In the genomic region with DNA sequence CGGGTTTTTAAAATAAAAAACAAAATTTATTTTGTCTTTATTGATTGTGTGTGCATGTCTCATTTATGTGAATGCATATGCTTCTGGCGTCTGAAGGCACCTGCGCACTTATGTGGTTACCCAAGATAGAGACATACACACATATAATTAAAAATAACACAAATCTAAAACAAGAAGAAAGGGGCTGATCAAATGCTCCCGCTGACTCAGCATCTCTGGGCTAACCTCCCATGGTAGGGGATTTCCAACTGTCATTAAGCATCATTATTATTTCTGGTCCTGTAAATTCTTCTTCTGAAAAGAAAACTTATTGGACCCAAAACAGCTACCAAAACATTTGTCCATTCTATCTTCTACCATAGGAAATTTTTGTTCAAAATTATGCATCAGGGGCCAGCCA, we compare ENCODE assay signal across 17 mouse cellular contexts. TPM values are rescaled to one million over a fixed set of nuclear protein-coding genes. Genes with fewer than 3 reads are reported as not detected.
"Had no signal": no experiment of that assay in that cellular context is flagged by ENCODE, and none has a peak within 500 bp of the region (broad histone marks: within the 10 kb centered on the region; RNA-seq: fewer than 3 reads in every experiment).

No protein-coding gene starts in this region.

- H3K27me3 ChIP-seq: lung, embryonic 15.5 days; megakaryocyte, embryonic 14.5 days; midbrain, embryonic 13.5 days; midbrain, embryonic 15.5 days; neural tube, embryonic 12.5 days; stomach, embryonic 15.5 days had no signal

- DNase-seq: lung, adult 2 months; lung, postnatal 14 days; lung, postnatal 36 days; right cerebral cortex, postnatal 14 days; thymus, adult 2 months; thymus, postnatal 25 days; thymus, postnatal 4 days had no signal

- H3K4me2 ChIP-seq: lung, embryonic 15.5 days; midbrain, embryonic 11.5 days; midbrain, embryonic 13.5 days; midbrain, embryonic 15.5 days; neural tube, embryonic 12.5 days; stomach, embryonic 15.5 days had no signal

- ATAC-seq: lung, postnatal 0 days; midbrain, embryonic 13.5 days; midbrain, embryonic 15.5 days had no signal

- H3K27ac ChIP-seq: lung, embryonic 15.5 days; macrophage; midbrain, embryonic 13.5 days; midbrain, embryonic 15.5 days; neural tube, embryonic 12.5 days; stomach, embryonic 15.5 days; stomach, postnatal 0 days had no signal

- H3K4me3 ChIP-seq: lung, embryonic 15.5 days; megakaryocyte, embryonic 14.5 days; midbrain, embryonic 13.5 days; midbrain, embryonic 15.5 days; neural tube, embryonic 12.5 days; stomach, embryonic 15.5 days had no signal

- H3K9ac ChIP-seq: lung, embryonic 15.5 days; midbrain, embryonic 13.5 days; midbrain, embryonic 15.5 days; neural tube, embryonic 12.5 days; stomach, embryonic 15.5 days had no signal

- H3K9me3 ChIP-seq: lung, embryonic 15.5 days; megakaryocyte, embryonic 14.5 days; midbrain, embryonic 13.5 days; midbrain, embryonic 15.5 days; neural tube, embryonic 12.5 days; stomach, embryonic 15.5 days had no signal

- H3K36me3 ChIP-seq: lung, embryonic 15.5 days; midbrain, embryonic 13.5 days; midbrain, embryonic 15.5 days; neural tube, embryonic 12.5 days; stomach, embryonic 15.5 days had no signal

RNA-seq across cellular contexts. Expression of a gene that starts 36.8 kb away (rescaled TPM):
- polyA plus RNA-seq: macrophage had no signal
